Mouse (Mus musculus): Measurements from ENCODE around the gene Mgea5.

DNA sequence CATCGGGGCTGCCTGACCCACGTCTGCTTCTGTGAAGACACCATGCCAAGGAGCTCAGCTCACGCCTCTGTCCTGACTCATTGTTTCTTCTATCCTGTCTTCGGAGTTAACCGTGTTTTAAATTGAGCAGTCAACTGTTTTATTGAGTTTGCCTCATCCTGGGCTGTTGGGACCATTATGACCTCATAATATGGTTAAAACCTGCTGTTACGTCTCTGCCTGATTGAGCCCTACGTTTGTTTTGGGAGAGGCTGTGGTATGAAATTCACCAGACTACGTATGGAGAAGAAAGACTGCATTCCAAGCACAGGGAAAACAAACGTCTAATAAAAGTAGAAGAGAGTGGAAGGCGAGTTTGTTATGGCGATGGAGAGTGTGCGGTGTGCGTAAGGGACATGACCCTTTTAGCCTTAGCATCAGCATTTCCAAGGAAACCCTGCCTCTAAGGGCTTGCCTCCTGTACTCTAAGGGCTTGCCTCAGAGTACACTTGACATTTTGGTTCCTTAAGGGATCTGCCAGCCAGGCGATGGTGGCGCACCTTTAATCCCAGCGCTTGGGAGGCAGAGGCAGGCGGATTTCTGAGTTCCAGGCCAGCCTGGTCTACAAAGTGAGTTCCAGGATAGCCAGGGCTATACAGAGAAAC, 418 bp upstream of the Mgea5 start:
- TF ChIP-seq ZKSCAN1 (IDR thresholded peaks at IDR 0.05; ENCODE audit: borderline replicate concordance, low read depth, low read length) (no peak), CTCF (conservative IDR thresholded peaks at IDR 0.05 in 1 of 2, IDR thresholded peaks at IDR 0.05 in 1 of 2; ENCODE audit: low read depth in 2 of 2, low read length in 2 of 2) (no peak)

All from CH12.LX (cell line).